Mouse (Mus musculus) stomach, embryonic 14.5 days (tissue): ENCODE data around the gene 4930415O20Rik. TPM values are rescaled to one million over a fixed set of nuclear protein-coding genes. Genes with fewer than 3 reads are reported as not detected.

Source experiments
- ATAC-seq: fragments of 200-750 bp; cut with Nextera tagmentation; 2 replicates; pipeline ENCODE4 v1.8.0; 2017; ENCODE audit warnings: low read depth, moderate TSS enrichment; ENCODE audit not compliant: insufficient number of reproducible peaks, insufficient read depth, low FRiP score
- H3K27ac ChIP-seq: fragments of 300-500 bp; sonication (generic); 2 replicates; pipeline ENCODE4 v1.5.1; 2014; ENCODE audit warnings: mild to moderate bottlenecking, low read length, moderate library complexity, mixed read lengths
- H3K27me3 ChIP-seq: fragments of 300-500 bp; sonication (generic); 2 replicates; pipeline ENCODE4 v1.6.1; 2014; ENCODE audit warnings: low read length, control low read depth, mixed read lengths; ENCODE audit not compliant: control insufficient read depth, insufficient read depth
- H3K36me3 ChIP-seq: fragments of 300-500 bp; sonication (generic); 2 replicates; pipeline ENCODE4 v1.6.1; 2014; ENCODE audit warnings: mild to moderate bottlenecking, control low read depth, low read length, moderate library complexity, mixed read lengths; ENCODE audit not compliant: control insufficient read depth, insufficient read depth
- H3K4me1 ChIP-seq: fragments of 300-500 bp; sonication (generic); 2 replicates; pipeline ENCODE4 v1.6.1; 2014; ENCODE audit warnings: low read length, control low read depth, mixed read lengths; ENCODE audit not compliant: control insufficient read depth, insufficient read depth
- H3K4me2 ChIP-seq: fragments of 300-500 bp; sonication (generic); replicated peaks from 2 replicates; pipeline ENCODE4 v1.6.1; 2014; ENCODE audit warnings: low read depth, low read length, control low read depth
- H3K4me3 ChIP-seq: fragments of 300-500 bp; sonication (generic); 2 replicates; pipeline ENCODE4 v1.5.1; 2014; ENCODE audit warnings: low read depth, low read length, control low read depth
- H3K9ac ChIP-seq: fragments of 300-500 bp; sonication (generic); replicated peaks from 2 replicates; pipeline ENCODE4 v1.6.1; 2014; ENCODE audit warnings: low read depth, mild to moderate bottlenecking, control low read depth, low read length, moderate library complexity, mixed read lengths
- H3K9me3 ChIP-seq: fragments of 300-500 bp; sonication (generic); 2 replicates; pipeline ENCODE4 v1.6.1; 2016; ENCODE audit warnings: low read depth, low read length, control low read depth; ENCODE audit not compliant: control insufficient read depth
- WGBS: fragments of 180-500 bp; shearing (Covaris S2); extraction: QIAGEN DNeasy Blood & Tissue Kit; methylation state at CpG from one replicate; pipeline ENCODE4 v1.1.7; 2014; 5-methylcytosine and 5-hydroxymethylcytosine counted together
- polyA plus RNA-seq: library from polyadenylated mRNA; unstranded; fragments of >200 nt; fragmentation: Nextera tagmentation; extraction: Ambion mirVana; gene quantifications from 2 replicates; pipeline ENCODE4 v1.2.1, GENCODE M21; 2014

The 4930415O20Rik gene
- polyA plus RNA-seq, 1 experiment from 2014 or later, result not detected

DNA sequence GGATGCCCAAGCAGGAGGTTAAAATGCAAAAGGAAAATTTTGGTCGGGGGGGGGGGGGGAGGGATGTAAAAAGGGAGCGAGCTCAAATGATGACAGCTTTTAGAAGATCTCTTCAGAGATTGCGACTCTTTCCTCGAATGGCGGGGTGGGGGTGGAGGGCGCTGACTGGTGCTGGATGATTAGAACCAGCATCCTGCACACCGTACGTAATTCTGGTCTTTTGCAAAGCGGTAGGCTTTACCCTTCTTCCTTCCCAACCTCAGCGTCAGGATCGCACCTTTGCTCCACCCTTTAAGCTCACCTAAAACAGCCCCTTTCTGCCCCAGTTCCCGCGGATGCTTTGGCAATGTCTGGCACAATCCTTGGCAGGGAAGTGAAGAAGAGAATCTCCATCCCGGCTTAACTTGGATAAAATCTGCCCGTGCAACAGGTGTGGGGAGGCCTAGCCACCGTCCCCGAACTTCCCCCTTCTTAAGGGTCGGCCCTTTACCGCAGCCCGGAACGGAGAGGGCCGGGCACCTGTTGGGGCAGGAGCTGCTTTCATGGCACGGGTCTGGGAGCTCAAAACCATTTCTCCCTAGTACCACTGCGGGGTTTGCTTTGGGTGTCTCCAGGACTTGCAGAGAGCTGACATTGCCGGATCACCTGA, 63.1 kb downstream of the 4930415O20Rik start:
- ATAC-seq, result no peak
- Histone ChIP-seq H3K9me3 (no peaks in the 10 kb centered on the region), H3K4me3 (peak overlapping the region; percentile 61), H3K27me3 (no peaks in the 10 kb centered on the region), H3K27ac (peak overlapping the region; percentile 58; the same call in 1 of the 2 replicates), H3K4me1 (peaks cover 42% of the 10 kb centered on the region), H3K4me2 (peak overlapping the region; percentile 87), H3K9ac (peak overlapping the region; percentile 47; the same call in 1 of the 2 replicates), H3K36me3 (no peaks in the 10 kb centered on the region)
- WGBS, result 1% methylated on average over 25 of the region's 25 CpGs

DNA sequence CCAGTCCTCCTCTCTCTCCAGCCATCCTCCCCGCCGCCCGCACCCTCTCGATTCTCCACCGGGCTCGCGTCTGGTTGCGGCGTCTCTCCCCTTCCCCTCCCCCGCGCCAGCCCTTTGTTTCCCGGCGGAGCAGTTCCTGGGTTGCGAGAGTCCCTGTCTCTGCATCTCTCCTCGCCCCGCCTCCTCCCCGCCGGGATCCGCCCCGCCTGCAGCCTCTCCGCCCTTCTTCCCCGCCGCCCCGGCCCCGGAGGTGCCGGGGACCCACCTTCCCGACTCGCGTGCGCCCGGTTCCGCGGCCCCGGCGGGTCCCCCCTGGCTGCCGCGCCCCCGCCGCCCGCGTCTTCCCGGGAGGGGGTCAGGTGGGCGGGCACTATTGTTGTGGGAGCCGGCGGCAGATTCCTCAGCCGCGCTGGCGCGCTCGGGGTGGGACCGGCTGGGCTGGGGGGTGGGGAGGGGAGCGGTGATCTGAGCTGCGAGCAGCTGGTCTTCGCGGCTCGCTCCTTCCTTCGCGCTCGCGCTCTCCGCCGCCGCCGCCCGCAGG, 63.8 kb downstream of the 4930415O20Rik start:
- H3K27me3 ChIP-seq, result no peaks in the 10 kb centered on the region
- peak overlapping the region; percentile 58; the same call in 1 of the 2 replicates for H3K27ac ChIP-seq
- WGBS, result 1% methylated on average over 59 of the region's 65 CpGs
- no peaks in the 10 kb centered on the region; the same call in 1 of the 2 replicates for H3K36me3 ChIP-seq
- H3K9ac ChIP-seq, result peak overlapping the region; percentile 47
- no peaks in the 10 kb centered on the region for H3K9me3 ChIP-seq
- peak; percentile 57 for ATAC-seq
- H3K4me3 ChIP-seq, result peak overlapping the region; percentile 61
- peak overlapping the region; percentile 87 for H3K4me2 ChIP-seq
- peaks cover 36% of the 10 kb centered on the region for H3K4me1 ChIP-seq

GRCm38 (mm10) chr15:98635291-98635841, 64.6 kb downstream of the 4930415O20Rik start:
- H3K9me3 ChIP-seq, result no peaks in the 10 kb centered on the region
- peak overlapping the region; percentile 87 for H3K4me2 ChIP-seq
- WGBS, result 2% methylated on average over 21 of the region's 21 CpGs
- peak overlapping the region; percentile 61 for H3K4me3 ChIP-seq
- no peaks in the 10 kb centered on the region for H3K27me3 ChIP-seq
- ATAC-seq, result no peak
- H3K4me1 ChIP-seq, result peaks cover 36% of the 10 kb centered on the region
- no peak overlapping the region; the same call in 1 of the 2 replicates for H3K27ac ChIP-seq
- H3K9ac ChIP-seq, result peak overlapping the region; percentile 47; the same call in 1 of the 2 replicates
- peaks cover 7% of the 10 kb centered on the region; the same call in 1 of the 2 replicates for H3K36me3 ChIP-seq

DNA sequence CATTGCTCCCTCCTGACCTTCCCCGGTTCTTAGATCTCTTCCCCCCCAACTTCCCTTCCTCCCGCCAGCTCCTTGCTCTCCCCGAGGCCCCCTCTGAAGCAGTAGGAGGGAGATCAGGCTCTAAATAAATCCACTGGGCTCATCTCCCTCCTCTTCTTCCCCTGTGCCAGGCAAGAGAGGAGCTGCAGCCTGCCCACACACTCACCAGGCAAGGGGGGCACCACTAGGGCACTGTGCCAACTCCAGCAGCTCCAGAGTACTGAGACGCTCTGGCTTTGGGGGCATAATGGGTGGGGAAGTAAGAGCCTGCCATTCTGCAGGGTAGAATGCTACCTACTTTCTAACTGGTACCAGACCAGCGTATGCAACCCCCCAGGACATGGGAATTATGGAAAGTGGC, 65.7 kb downstream of the 4930415O20Rik start:
- no peaks in the 10 kb centered on the region for H3K27me3 ChIP-seq
- H3K27ac ChIP-seq, result no peak overlapping the region
- 55% methylated on average over 5 of the region's 5 CpGs for WGBS
- peaks cover 14% of the 10 kb centered on the region; the same call in 1 of the 2 replicates for H3K36me3 ChIP-seq
- H3K4me1 ChIP-seq, result peaks cover 30% of the 10 kb centered on the region
- H3K4me2 ChIP-seq, result peak overlapping the region; percentile 87
- no peak overlapping the region for H3K4me3 ChIP-seq
- H3K9me3 ChIP-seq, result no peaks in the 10 kb centered on the region
- H3K9ac ChIP-seq, result no peak overlapping the region
- no peak for ATAC-seq

- H3K27me3 ChIP-seq, result no peaks in the 10 kb centered on the region
- peaks cover 25% of the 10 kb centered on the region for H3K4me1 ChIP-seq
- no peak overlapping the region for H3K4me3 ChIP-seq
- no peak overlapping the region for H3K9ac ChIP-seq
- H3K4me2 ChIP-seq, result no peak overlapping the region
- H3K9me3 ChIP-seq, result no peaks in the 10 kb centered on the region
- WGBS, result 46% methylated on average over 3 of the region's 3 CpGs
- peaks cover 16% of the 10 kb centered on the region; the same call in 1 of the 2 replicates for H3K36me3 ChIP-seq
- H3K27ac ChIP-seq, result no peak overlapping the region
- ATAC-seq, result no peak
Observed at GRCm38 (mm10) chr15:98637155-98637554, 66.4 kb downstream of the 4930415O20Rik start.

Other genes with a start within 250 kb of the 4930415O20Rik start
- gene Olfr284, start 230.0 kb upstream of the 4930415O20Rik start, polyA plus RNA-seq, result not detected in 2 replicates
- gene Olfr283, start 190.1 kb upstream of the 4930415O20Rik start, polyA plus RNA-seq, result not detected in 2 replicates
- not detected in 2 replicates for gene Olfr282, start 139.8 kb upstream of the 4930415O20Rik start, polyA plus RNA-seq
- not detected in 2 replicates for gene Olfr281, start 118.4 kb upstream of the 4930415O20Rik start, polyA plus RNA-seq
- gene OR5BS1P, start 101.1 kb upstream of the 4930415O20Rik start, polyA plus RNA-seq, result not detected in 2 replicates
- not detected in 2 replicates for gene Lalba, start 88.3 kb upstream of the 4930415O20Rik start, polyA plus RNA-seq
- gene Olfr279, start 78.6 kb upstream of the 4930415O20Rik start, polyA plus RNA-seq, result not detected in 2 replicates
- 90.6 and 92.2 TPM in 2 replicates for gene Kansl2, start 36.7 kb upstream of the 4930415O20Rik start, polyA plus RNA-seq
- 60.0 and 61.2 TPM in 2 replicates for gene Ccnt1, start 81 bp upstream of the 4930415O20Rik start, polyA plus RNA-seq
- gene Adcy6, start 39.1 kb downstream of the 4930415O20Rik start, polyA plus RNA-seq, result 21.9 and 23.0 TPM in 2 replicates
- gene Cacnb3, start 59.8 kb downstream of the 4930415O20Rik start, polyA plus RNA-seq, result 34.4 TPM in 2 replicates
- 30.1 and 30.3 TPM in 2 replicates for gene Ddx23, start 91.9 kb downstream of the 4930415O20Rik start, polyA plus RNA-seq
- 0.75 and 0.83 TPM in 2 replicates for gene Rnd1, start 106.5 kb downstream of the 4930415O20Rik start, polyA plus RNA-seq
- gene Ccdc65, start 137.2 kb downstream of the 4930415O20Rik start, polyA plus RNA-seq, result 1.2 and 1.4 TPM in 2 replicates
- 38.1 and 39.2 TPM in 2 replicates for gene Fkbp11, start 157.2 kb downstream of the 4930415O20Rik start, polyA plus RNA-seq
- gene Arf3, start 192.2 kb downstream of the 4930415O20Rik start, polyA plus RNA-seq, result 33.2 and 34.5 TPM in 2 replicates
- not detected in 2 replicates for gene Wnt10b, start 207.1 kb downstream of the 4930415O20Rik start, polyA plus RNA-seq
- not detected in 2 replicates for gene Wnt1, start 218.9 kb downstream of the 4930415O20Rik start, polyA plus RNA-seq
- gene Ddn, start 238.5 kb downstream of the 4930415O20Rik start, polyA plus RNA-seq, result not detected in 2 replicates